Mouse (Mus musculus) heart, embryonic 15.5 days (tissue): ENCODE data around the gene Ccdc32. TPM values are rescaled to one million over a fixed set of nuclear protein-coding genes. Genes with fewer than 3 reads are reported as not detected.

ENCODE experiments used
- ATAC-seq: fragments of 200-750 bp; cut with Nextera tagmentation; replicated peaks from 2 replicates; pipeline ENCODE4 v1.8.0; 2017; ENCODE audit warnings: low read depth, moderate TSS enrichment; ENCODE audit not compliant: insufficient number of reproducible peaks, insufficient read depth, low FRiP score
- H3K27ac ChIP-seq: fragments of 300-500 bp; sonication (generic); 2 replicates; pipeline ENCODE4 v1.5.1; 2015; ENCODE audit warnings: mild to moderate bottlenecking, inconsistent platforms
- H3K27me3 ChIP-seq: fragments of 300-500 bp; sonication (generic); 2 replicates; pipeline ENCODE4 v1.6.1; 2015; ENCODE audit warnings: inconsistent platforms
- H3K36me3 ChIP-seq: fragments of 300-500 bp; sonication (generic); 2 replicates; pipeline ENCODE4 v1.6.1; 2015; ENCODE audit warnings: mild to moderate bottlenecking, inconsistent platforms
- H3K4me1 ChIP-seq: fragments of 300-500 bp; sonication (generic); replicated peaks from 2 replicates; pipeline ENCODE4 v1.6.1; 2015; ENCODE audit warnings: inconsistent platforms
- H3K4me2 ChIP-seq: fragments of 300-500 bp; sonication (generic); 2 replicates; pipeline ENCODE4 v1.6.1; 2015; ENCODE audit warnings: inconsistent platforms, mild to moderate bottlenecking, moderate library complexity
- H3K4me3 ChIP-seq: fragments of 300-500 bp; sonication (generic); 2 replicates; pipeline ENCODE4 v1.5.1; 2015; ENCODE audit warnings: mild to moderate bottlenecking, inconsistent platforms
- H3K9ac ChIP-seq: fragments of 300-500 bp; sonication (generic); 2 replicates; pipeline ENCODE4 v1.6.1; 2015; ENCODE audit warnings: mild to moderate bottlenecking, inconsistent platforms
- H3K9me3 ChIP-seq: fragments of 300-500 bp; sonication (generic); replicated peaks from 2 replicates; pipeline ENCODE4 v1.6.1; 2016; ENCODE audit warnings: inconsistent platforms
- WGBS: fragments of 180-500 bp; shearing (Covaris S2); methylation state at CpG from one replicate; pipeline ENCODE4 v1.1.7; 2015; ENCODE audit warnings: mixed read lengths; 5-methylcytosine and 5-hydroxymethylcytosine counted together
- polyA plus RNA-seq: library from polyadenylated mRNA; unstranded; fragments of >200 nt; fragmentation: Nextera tagmentation; extraction: Ambion mirVana; gene quantifications from 2 replicates; pipeline ENCODE4 v1.2.1, GENCODE M21; 2015

The Ccdc32 gene
- 16.8 and 17.7 TPM in 2 replicates for polyA plus RNA-seq

DNA sequence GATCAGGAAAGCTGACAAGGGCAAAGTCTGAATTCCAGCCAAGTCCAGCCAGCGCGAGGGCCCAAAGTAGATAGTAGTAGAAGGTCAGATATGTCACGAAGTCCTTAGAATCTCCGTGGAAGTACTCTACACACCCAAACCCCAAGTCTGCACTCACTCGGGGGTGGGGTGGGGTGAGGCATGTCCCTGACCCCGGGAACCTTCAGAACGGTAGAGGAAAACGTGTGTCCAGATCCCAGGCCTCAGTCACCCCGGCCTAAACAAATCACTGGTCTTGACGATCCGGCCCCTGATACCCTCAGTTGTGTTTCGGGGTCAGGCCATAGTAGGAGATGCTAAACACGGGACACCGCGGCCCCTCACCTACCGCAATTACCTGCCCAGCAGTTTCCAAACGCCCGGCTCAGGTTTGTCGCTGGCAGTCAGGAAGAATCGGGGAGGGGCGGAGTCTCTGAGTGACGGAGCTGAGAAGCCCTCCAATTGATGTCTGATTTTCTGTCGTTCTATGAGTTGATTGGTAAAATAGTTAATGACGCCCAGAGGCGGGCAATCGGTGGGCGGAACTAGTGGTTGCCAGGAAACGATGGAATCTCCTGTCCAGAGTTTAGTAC is at the start of gene Ccdc32:
Ccdc32 (minus strand) TSS at position 453 of the 611 bp plus-strand sequence.
- Histone ChIP-seq H3K27me3 (peaks cover 5% of the 10 kb centered on the region; the same call in 1 of the 2 replicates), H3K9ac (peak within 1 kb of the TSS; percentile 81), H3K9me3 (no peaks in the 10 kb centered on the region), H3K27ac (peak within 1 kb of the TSS; percentile 32; the same call in 1 of the 2 replicates), H3K36me3 (peaks cover 13% of the 10 kb centered on the region; the same call in 1 of the 2 replicates), H3K4me2 (peak within 1 kb of the TSS; percentile 85), H3K4me3 (peak within 1 kb of the TSS; percentile 88), H3K4me1 (peaks cover 14% of the 10 kb centered on the region)
- 1% methylated on average over 28 of the region's 28 CpGs for WGBS
- ATAC-seq, result peak; percentile 95

- 90% methylated on average over 4 of the region's 4 CpGs for WGBS
- Histone ChIP-seq H3K9me3 (no peaks in the 10 kb centered on the region), H3K4me2 (no peak overlapping the region), H3K4me1 (no peaks in the 10 kb centered on the region), H3K9ac (no peak overlapping the region), H3K27ac (no peak overlapping the region), H3K4me3 (no peak overlapping the region), H3K36me3 (peaks cover 43% of the 10 kb centered on the region), H3K27me3 (no peaks in the 10 kb centered on the region)
- ATAC-seq, result no peak
Measured at GRCm38 (mm10) chr2:119072397-119072796, 43.2 kb upstream of the Ccdc32 start.

- no peaks in the 10 kb centered on the region for H3K9me3 ChIP-seq
- 97% methylated on average over 2 of the region's 2 CpGs for WGBS
- H3K4me3 ChIP-seq, result no peak overlapping the region
- peaks cover 19% of the 10 kb centered on the region; the same call in 1 of the 2 replicates for H3K36me3 ChIP-seq
- no peak overlapping the region for H3K27ac ChIP-seq
- no peak overlapping the region for H3K4me2 ChIP-seq
- no peak overlapping the region for H3K9ac ChIP-seq
- no peaks in the 10 kb centered on the region for H3K27me3 ChIP-seq
- ATAC-seq, result no peak
- no peaks in the 10 kb centered on the region for H3K4me1 ChIP-seq
Measured at GRCm38 (mm10) chr2:119060139-119060538, 30.9 kb upstream of the Ccdc32 start.

DNA sequence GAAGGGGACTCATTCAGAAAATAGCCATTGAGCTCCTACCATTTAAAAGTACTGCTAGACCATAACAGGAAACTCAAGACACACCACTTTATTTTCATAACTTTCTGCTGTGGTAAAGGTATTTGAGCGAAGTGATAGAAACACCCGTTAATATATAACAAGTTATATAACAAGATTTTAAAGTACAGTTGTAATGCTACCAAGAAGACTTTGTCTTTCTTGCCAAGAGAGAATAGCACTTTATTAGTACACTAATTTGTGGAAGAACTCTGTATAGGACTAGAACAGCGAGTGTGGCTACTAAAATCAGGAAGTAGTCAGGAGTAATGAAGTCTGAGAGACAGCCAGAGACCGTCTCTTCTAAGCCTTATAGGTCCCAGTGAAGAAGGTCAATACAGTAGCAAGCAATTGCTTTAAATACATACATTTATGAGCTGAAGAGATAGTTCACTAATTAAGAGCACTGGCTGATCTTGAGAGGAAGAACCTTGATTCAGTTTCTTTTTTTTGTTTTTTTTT is 21.0 kb upstream of the Ccdc32 start:
- Histone ChIP-seq H3K27ac (no peak overlapping the region), H3K27me3 (no peaks in the 10 kb centered on the region), H3K36me3 (no peaks in the 10 kb centered on the region), H3K4me2 (no peak overlapping the region), H3K4me3 (no peak overlapping the region), H3K9me3 (no peaks in the 10 kb centered on the region), H3K4me1 (peaks cover 5% of the 10 kb centered on the region; the same call in 1 of the 2 replicates), H3K9ac (no peak overlapping the region)
- ATAC-seq, result no peak
- 84% methylated on average over 4 of the region's 4 CpGs for WGBS

GRCm38 (mm10) chr2:119047849-119048248 is 18.7 kb upstream of the Ccdc32 start:
- no peaks in the 10 kb centered on the region for H3K27me3 ChIP-seq
- H3K4me2 ChIP-seq, result peak overlapping the region; percentile 61
- H3K9ac ChIP-seq, result peak overlapping the region; percentile 79
- 0 out of 2 replicates have a peak overlapping the region, but pooled peaks have one; percentile 88 for H3K27ac ChIP-seq
- peak overlapping the region; percentile 85 for H3K4me3 ChIP-seq
- H3K9me3 ChIP-seq, result no peaks in the 10 kb centered on the region
- no peaks in the 10 kb centered on the region for H3K36me3 ChIP-seq
- peaks cover 5% of the 10 kb centered on the region; the same call in 1 of the 2 replicates for H3K4me1 ChIP-seq
- no peak for ATAC-seq
- WGBS, result 21% methylated on average over 4 of the region's 4 CpGs

DNA sequence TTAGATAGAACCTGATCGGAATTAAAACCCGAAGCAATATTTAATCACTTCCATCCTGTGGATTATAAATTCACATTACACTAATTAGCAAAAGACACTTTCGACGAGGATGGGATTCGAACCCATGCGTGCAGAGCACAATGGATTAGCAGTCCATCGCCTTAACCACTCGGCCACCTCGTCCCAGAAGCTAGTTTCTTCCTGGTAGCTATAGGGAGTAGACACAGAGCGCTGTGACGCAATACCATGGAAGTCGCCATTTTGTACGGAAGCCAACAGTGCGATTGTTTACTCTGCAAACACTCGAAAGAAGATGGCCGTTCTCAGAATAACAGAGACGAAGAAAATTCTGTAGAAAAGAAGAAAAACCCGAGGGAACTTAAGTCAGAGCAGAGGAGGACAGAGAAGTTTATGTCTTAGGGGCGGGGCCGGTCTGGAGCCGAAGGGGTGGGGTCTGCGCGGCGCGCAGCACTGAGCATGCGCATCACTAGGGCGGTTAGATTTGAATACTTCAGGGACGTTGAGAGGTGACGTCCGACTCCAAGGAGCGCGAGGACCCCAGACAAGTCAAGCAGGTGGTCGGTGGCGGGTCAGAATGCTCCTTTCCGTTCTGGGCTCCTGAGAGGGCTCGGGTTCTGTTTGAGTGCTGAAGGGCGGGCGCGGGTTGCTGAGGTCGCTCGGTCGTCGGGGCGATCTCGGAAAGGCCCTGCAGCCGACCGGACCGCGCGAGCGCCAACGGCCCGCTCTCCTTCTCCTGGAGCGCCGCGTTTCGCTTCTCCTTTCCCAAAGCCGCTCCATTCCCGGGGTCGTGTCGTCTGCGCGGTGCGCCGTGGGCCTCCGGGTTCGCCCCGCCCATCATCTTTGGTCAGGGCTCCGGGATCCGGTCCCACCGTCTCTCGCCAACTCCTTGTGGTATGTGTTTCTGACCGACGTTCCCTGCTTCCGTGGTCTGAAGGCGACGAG is 17.7 kb upstream of the Ccdc32 start, which contains the start of gene Knl1:
Knl1 (plus strand) TSS at position 471 of the 963 bp plus-strand sequence.
- under 1% methylated on average over 77 of the region's 77 CpGs for WGBS
- peak within 1 kb of the TSS; percentile 88 for H3K27ac ChIP-seq
- ATAC-seq, result peak; percentile 96
- no peaks in the 10 kb centered on the region for H3K36me3 ChIP-seq
- H3K9ac ChIP-seq, result peak within 1 kb of the TSS; percentile 79
- H3K9me3 ChIP-seq, result no peaks in the 10 kb centered on the region
- H3K27me3 ChIP-seq, result no peaks in the 10 kb centered on the region
- H3K4me3 ChIP-seq, result peak within 1 kb of the TSS; percentile 85
- H3K4me2 ChIP-seq, result peak within 1 kb of the TSS; percentile 61
- peaks cover 5% of the 10 kb centered on the region; the same call in 1 of the 2 replicates for H3K4me1 ChIP-seq

GRCm38 (mm10) chr2:119045163-119045562 is 16.0 kb upstream of the Ccdc32 start:
- no peaks in the 10 kb centered on the region for H3K27me3 ChIP-seq
- H3K9me3 ChIP-seq, result no peaks in the 10 kb centered on the region
- no peak overlapping the region for H3K9ac ChIP-seq
- no peak for ATAC-seq
- H3K4me1 ChIP-seq, result peaks cover 5% of the 10 kb centered on the region; the same call in 1 of the 2 replicates
- H3K27ac ChIP-seq, result no peak overlapping the region
- WGBS, result 58% methylated on average over 2 of the region's 2 CpGs
- H3K4me2 ChIP-seq, result no peak overlapping the region
- H3K36me3 ChIP-seq, result no peaks in the 10 kb centered on the region
- H3K4me3 ChIP-seq, result no peak overlapping the region

- no peak overlapping the region for H3K9ac ChIP-seq
- no peak overlapping the region for H3K4me3 ChIP-seq
- WGBS, result 42% methylated on average over 4 of the region's 4 CpGs
Measured at GRCm38 (mm10) chr2:119040882-119041281, 11.7 kb upstream of the Ccdc32 start.

DNA sequence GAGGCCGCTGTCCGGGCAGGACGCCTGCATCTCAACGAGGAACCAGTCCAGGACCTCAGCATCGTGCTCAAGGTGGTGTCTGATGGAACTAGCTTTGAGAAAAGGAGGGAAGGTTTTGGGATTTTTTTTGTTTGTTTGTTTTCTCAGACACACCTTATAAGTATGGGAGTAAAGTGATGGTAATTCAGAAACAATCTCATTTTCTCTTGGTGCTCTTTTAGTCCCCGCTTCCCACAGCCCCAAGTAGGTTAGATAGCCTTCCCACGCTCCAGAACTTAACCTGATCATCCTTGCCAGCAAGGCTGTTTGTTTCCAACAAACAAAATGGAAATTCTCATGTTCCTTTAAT is 6.2 kb upstream of the Ccdc32 start:
- peak overlapping the region; percentile 78 for H3K9ac ChIP-seq
- H3K4me3 ChIP-seq, result peak overlapping the region; percentile 75
- H3K27me3 ChIP-seq, result peaks cover 5% of the 10 kb centered on the region; the same call in 1 of the 2 replicates
- WGBS, result 9% methylated on average over 7 of the region's 7 CpGs
- peak overlapping the region; percentile 78 for H3K4me2 ChIP-seq
- peak overlapping the region; percentile 89 for H3K27ac ChIP-seq
- H3K4me1 ChIP-seq, result peaks cover 10% of the 10 kb centered on the region
- ATAC-seq, result no peak; the same call in 1 of the 2 replicates
- H3K36me3 ChIP-seq, result peaks cover 21% of the 10 kb centered on the region
- H3K9me3 ChIP-seq, result no peaks in the 10 kb centered on the region

More at GRCm38 (mm10) chr2:119040882-119041281, 11.7 kb upstream of the Ccdc32 start:
- Histone ChIP-seq H3K4me1 (peaks cover under 1% of the 10 kb centered on the region), H3K4me2 (no peak overlapping the region), H3K27me3 (no peaks in the 10 kb centered on the region), H3K9me3 (no peaks in the 10 kb centered on the region), H3K27ac (no peak overlapping the region), H3K36me3 (peaks cover 21% of the 10 kb centered on the region)
- ATAC-seq, result no peak

GRCm38 (mm10) chr2:119034656-119035396 is 5.6 kb upstream of the Ccdc32 start, which contains the start of gene Rpusd2:
TSS of gene Rpusd2 (plus strand) at chr2:119034790.
- peak within 1 kb of the TSS; percentile 75 for H3K4me3 ChIP-seq
- peak within 1 kb of the TSS; percentile 89 for H3K27ac ChIP-seq
- peaks cover 5% of the 10 kb centered on the region; the same call in 1 of the 2 replicates for H3K27me3 ChIP-seq
- ATAC-seq, result peak; percentile 96
- peaks cover 10% of the 10 kb centered on the region for H3K4me1 ChIP-seq
- WGBS, result under 1% methylated on average over 47 of the region's 49 CpGs
- H3K4me2 ChIP-seq, result peak within 1 kb of the TSS; percentile 78
- peaks cover 21% of the 10 kb centered on the region for H3K36me3 ChIP-seq
- no peaks in the 10 kb centered on the region for H3K9me3 ChIP-seq
- H3K9ac ChIP-seq, result peak within 1 kb of the TSS; percentile 78
